Mouse (Mus musculus) limb, embryonic 15.5 days (tissue): ENCODE results near the gene Vtcn1. TPM values are rescaled to one million over a fixed set of nuclear protein-coding genes. Genes with fewer than 3 reads are reported as not detected.

Experiments
- ATAC-seq: fragments of 200-750 bp; cut with Nextera tagmentation; 2 replicates; pipeline ENCODE4 v1.8.0; 2017; ENCODE audit warnings: low read depth, moderate TSS enrichment; ENCODE audit not compliant: insufficient number of reproducible peaks, low FRiP score, low TSS enrichment
- H3K27ac ChIP-seq: fragments of 300-500 bp; sonication (generic); 2 replicates; pipeline ENCODE4 v1.5.1; 2015; ENCODE audit warnings: moderate library complexity, mild to moderate bottlenecking, inconsistent platforms
- H3K27me3 ChIP-seq: fragments of 300-500 bp; sonication (generic); 2 replicates; pipeline ENCODE4 v1.6.1; 2015; ENCODE audit warnings: inconsistent platforms
- H3K36me3 ChIP-seq: fragments of 300-500 bp; sonication (generic); 2 replicates; pipeline ENCODE4 v1.6.1; 2015; ENCODE audit warnings: inconsistent platforms
- H3K4me1 ChIP-seq: fragments of 300-500 bp; sonication (generic); 2 replicates; pipeline ENCODE4 v1.6.1; 2015; ENCODE audit warnings: inconsistent platforms
- H3K4me2 ChIP-seq: fragments of 300-500 bp; sonication (generic); 2 replicates; pipeline ENCODE4 v1.6.1; 2015; ENCODE audit warnings: mild to moderate bottlenecking, inconsistent platforms
- H3K4me3 ChIP-seq: fragments of 300-500 bp; sonication (generic); 2 replicates; pipeline ENCODE4 v1.5.1; 2015; ENCODE audit warnings: mild to moderate bottlenecking, inconsistent platforms
- H3K9ac ChIP-seq: fragments of 300-500 bp; sonication (generic); 2 replicates; pipeline ENCODE4 v1.6.1; 2015; ENCODE audit warnings: inconsistent platforms
- H3K9me3 ChIP-seq: fragments of 300-500 bp; sonication (generic); 2 replicates; pipeline ENCODE4 v1.6.1; 2016; ENCODE audit warnings: inconsistent platforms
- WGBS: fragments of 180-500 bp; shearing (Covaris S2); methylation state at CpG from one replicate; pipeline ENCODE4 v1.1.7; 2015; 5-methylcytosine and 5-hydroxymethylcytosine counted together
- polyA plus RNA-seq: library from polyadenylated mRNA; unstranded; fragments of >200 nt; fragmentation: Nextera tagmentation; extraction: Ambion mirVana; gene quantifications from 2 replicates; pipeline ENCODE4 v1.2.1, GENCODE M21; 2015

Vtcn1 gene
- polyA plus RNA-seq, 1 experiment from 2014 or later = 0.10 TPM

- ATAC-seq = no peak
- H3K27ac ChIP-seq = no peak overlapping the region
- 89% methylated on average over 5 of the region's 5 CpGs for WGBS
- no peaks in the 10 kb centered on the region for H3K27me3 ChIP-seq
- no peaks in the 10 kb centered on the region for H3K36me3 ChIP-seq
- no peak overlapping the region for H3K4me2 ChIP-seq
- H3K4me1 ChIP-seq = no peaks in the 10 kb centered on the region; the same call in 1 of the 2 replicates
- H3K9ac ChIP-seq = no peak overlapping the region
- no peaks in the 10 kb centered on the region for H3K9me3 ChIP-seq
- H3K4me3 ChIP-seq = no peak overlapping the region
Measured at GRCm38 (mm10) chr3:100858334-100859002, 33.2 kb downstream of the Vtcn1 start.

- Histone ChIP-seq H3K9me3 (no peaks in the 10 kb centered on the region), H3K4me1 (no peaks in the 10 kb centered on the region; the same call in 1 of the 2 replicates), H3K27ac (no peak overlapping the region), H3K27me3 (no peaks in the 10 kb centered on the region), H3K4me3 (no peak overlapping the region), H3K9ac (no peak overlapping the region), H3K36me3 (no peaks in the 10 kb centered on the region), H3K4me2 (no peak overlapping the region)
- 71% methylated on average over 23 of the region's 23 CpGs for WGBS
- ATAC-seq = no peak
Measured at GRCm38 (mm10) chr3:100861307-100862303, 36.3 kb downstream of the Vtcn1 start.

GRCm38 (mm10) chr3:100866946-100867345 is 41.7 kb downstream of the Vtcn1 start:
- Histone ChIP-seq H3K4me2 (no peak overlapping the region), H3K27ac (no peak overlapping the region), H3K9me3 (no peaks in the 10 kb centered on the region), H3K4me3 (no peak overlapping the region), H3K27me3 (no peaks in the 10 kb centered on the region), H3K4me1 (no peaks in the 10 kb centered on the region; the same call in 1 of the 2 replicates), H3K9ac (no peak overlapping the region), H3K36me3 (no peaks in the 10 kb centered on the region)
- WGBS = 74% methylated on average over 5 of the region's 5 CpGs
- ATAC-seq = no peak

GRCm38 (mm10) chr3:100877057-100877456 is 51.8 kb downstream of the Vtcn1 start:
- 75% methylated on average over 4 of the region's 4 CpGs for WGBS
- no peak for ATAC-seq
- Histone ChIP-seq H3K36me3 (no peaks in the 10 kb centered on the region), H3K4me1 (no peaks in the 10 kb centered on the region), H3K4me2 (no peak overlapping the region), H3K9ac (no peak overlapping the region), H3K4me3 (no peak overlapping the region), H3K9me3 (no peaks in the 10 kb centered on the region), H3K27ac (no peak overlapping the region), H3K27me3 (no peaks in the 10 kb centered on the region)

GRCm38 (mm10) chr3:100881403-100881802 is 56.1 kb downstream of the Vtcn1 start:
- Histone ChIP-seq H3K4me1 (no peaks in the 10 kb centered on the region), H3K4me2 (no peak overlapping the region), H3K27ac (no peak overlapping the region), H3K4me3 (no peak overlapping the region), H3K36me3 (no peaks in the 10 kb centered on the region), H3K9ac (no peak overlapping the region), H3K9me3 (no peaks in the 10 kb centered on the region), H3K27me3 (no peaks in the 10 kb centered on the region)
- 59% methylated on average over 6 of the region's 6 CpGs for WGBS
- no peak for ATAC-seq

- no peak overlapping the region for H3K4me2 ChIP-seq
- H3K4me1 ChIP-seq = no peaks in the 10 kb centered on the region
- H3K9me3 ChIP-seq = no peaks in the 10 kb centered on the region
- WGBS = 86% methylated on average over 9 of the region's 9 CpGs
- H3K4me3 ChIP-seq = no peak overlapping the region
- no peak for ATAC-seq
- no peaks in the 10 kb centered on the region for H3K36me3 ChIP-seq
- H3K9ac ChIP-seq = no peak overlapping the region
- H3K27ac ChIP-seq = no peak overlapping the region
- no peaks in the 10 kb centered on the region for H3K27me3 ChIP-seq
Measured at GRCm38 (mm10) chr3:100881843-100882634, 56.8 kb downstream of the Vtcn1 start.

- Histone ChIP-seq H3K4me3 (no peak overlapping the region), H3K9me3 (no peaks in the 10 kb centered on the region), H3K9ac (no peak overlapping the region), H3K4me2 (no peak overlapping the region), H3K4me1 (no peaks in the 10 kb centered on the region), H3K27ac (no peak overlapping the region), H3K27me3 (no peaks in the 10 kb centered on the region), H3K36me3 (no peaks in the 10 kb centered on the region)
- 93% methylated on average over 1 of the region's 1 CpGs for WGBS
- ATAC-seq = no peak
Measured at GRCm38 (mm10) chr3:100889234-100889633, 64.0 kb downstream of the Vtcn1 start.

- Histone ChIP-seq H3K4me2 (no peak overlapping the region), H3K4me3 (no peak overlapping the region), H3K4me1 (no peaks in the 10 kb centered on the region), H3K27me3 (no peaks in the 10 kb centered on the region), H3K27ac (no peak overlapping the region), H3K36me3 (no peaks in the 10 kb centered on the region), H3K9me3 (no peaks in the 10 kb centered on the region), H3K9ac (no peak overlapping the region)
- ATAC-seq = no peak
- WGBS = 86% methylated on average over 3 of the region's 3 CpGs
Measured at GRCm38 (mm10) chr3:100890406-100890805, 65.1 kb downstream of the Vtcn1 start.

- no peak overlapping the region for H3K27ac ChIP-seq
- no peak overlapping the region for H3K4me3 ChIP-seq
- WGBS = 58% methylated on average over 11 of the region's 11 CpGs
- no peak for ATAC-seq
- H3K36me3 ChIP-seq = no peaks in the 10 kb centered on the region
- H3K4me2 ChIP-seq = no peak overlapping the region
- no peaks in the 10 kb centered on the region for H3K4me1 ChIP-seq
- H3K9ac ChIP-seq = no peak overlapping the region
- H3K27me3 ChIP-seq = no peaks in the 10 kb centered on the region
- no peaks in the 10 kb centered on the region for H3K9me3 ChIP-seq
Measured at GRCm38 (mm10) chr3:100892383-100893335, 67.4 kb downstream of the Vtcn1 start.

- no peak overlapping the region for H3K4me3 ChIP-seq
- no peak overlapping the region for H3K4me2 ChIP-seq
- no peaks in the 10 kb centered on the region for H3K9me3 ChIP-seq
- no peaks in the 10 kb centered on the region for H3K27me3 ChIP-seq
- WGBS = 84% methylated on average over 6 of the region's 6 CpGs
- no peak overlapping the region for H3K9ac ChIP-seq
- H3K36me3 ChIP-seq = no peaks in the 10 kb centered on the region
- ATAC-seq = no peak
- H3K27ac ChIP-seq = no peak overlapping the region
- H3K4me1 ChIP-seq = no peaks in the 10 kb centered on the region
Measured at GRCm38 (mm10) chr3:100895500-100895899, 70.2 kb downstream of the Vtcn1 start.

GRCm38 (mm10) chr3:100906128-100906527 is 80.9 kb downstream of the Vtcn1 start:
- 57% methylated on average over 6 of the region's 6 CpGs for WGBS
- ATAC-seq = no peak
- Histone ChIP-seq H3K4me1 (peaks cover 5% of the 10 kb centered on the region; the same call in 1 of the 2 replicates), H3K4me2 (no peak overlapping the region), H3K4me3 (no peak overlapping the region), H3K36me3 (no peaks in the 10 kb centered on the region), H3K9me3 (no peaks in the 10 kb centered on the region), H3K27ac (no peak overlapping the region), H3K27me3 (no peaks in the 10 kb centered on the region), H3K9ac (no peak overlapping the region)
